Mouse (Mus musculus) hindbrain, embryonic 11.5 days (tissue): ENCODE data around the gene 2410004B18Rik. TPM values are rescaled to one million over a fixed set of nuclear protein-coding genes. Genes with fewer than 3 reads are reported as not detected.

ENCODE experiments used
- polyA plus RNA-seq: library from polyadenylated mRNA; unstranded; fragments of >200 nt; fragmentation: Nextera tagmentation; extraction: Ambion mirVana; gene quantifications from 2 replicates; pipeline ENCODE4 v1.2.1, GENCODE M21; 2014

Gene 2410004B18Rik
- polyA plus RNA-seq, 1 experiment from 2014 or later = 69.3 TPM

Other genes with a start within 250 kb of the 2410004B18Rik start
- 34.7 and 37.4 TPM in 2 replicates for gene Ddah1, start 179.3 kb upstream of the 2410004B18Rik start, polyA plus RNA-seq
- 56.0 and 65.7 TPM in 2 replicates for gene Bcl10, start 15.2 kb upstream of the 2410004B18Rik start, polyA plus RNA-seq
- gene Syde2, start 49.9 kb downstream of the 2410004B18Rik start, polyA plus RNA-seq = 1.5 TPM in 2 replicates
- gene Wdr63, start 170.1 kb downstream of the 2410004B18Rik start, polyA plus RNA-seq = 1.0 and 1.8 TPM in 2 replicates
- gene Mcoln3, start 179.4 kb downstream of the 2410004B18Rik start, polyA plus RNA-seq = 3.8 and 7.5 TPM in 2 replicates
- gene Mcoln2, start 211.8 kb downstream of the 2410004B18Rik start, polyA plus RNA-seq = 0.28 and 0.57 TPM in 2 replicates